Mouse (Mus musculus): ENCODE measurements around the gene Ak2.

The Ak2 gene

GRCm38 (mm10) chr4:128991500-128992008 is at the start of gene Ak2:
Gene Ak2, plus strand, starts transcription at chr4:128991958.
- no peak for DNase-seq (ENCODE audit: low spot score)

DNA sequence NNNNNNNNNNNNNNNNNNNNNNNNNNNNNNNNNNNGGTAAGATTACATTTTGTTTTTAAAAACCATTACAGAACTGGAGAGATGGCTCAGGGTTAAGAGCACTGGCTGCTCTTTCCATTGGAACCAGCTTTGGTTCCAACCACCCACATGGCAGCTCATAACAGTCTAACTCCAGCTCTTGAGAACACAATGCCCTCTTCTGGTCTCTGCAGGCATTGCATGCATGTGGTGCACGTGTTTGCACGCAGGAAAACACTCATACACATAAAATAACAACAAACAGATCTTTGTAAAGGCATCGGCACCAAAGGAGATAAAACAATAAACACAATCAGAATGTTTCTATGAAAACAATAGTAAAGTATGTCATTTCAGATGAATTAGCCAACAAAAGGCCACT is 49.4 kb upstream of the Ak2 start:
- no peak for DNase-seq (ENCODE audit: low spot score)

DNA sequence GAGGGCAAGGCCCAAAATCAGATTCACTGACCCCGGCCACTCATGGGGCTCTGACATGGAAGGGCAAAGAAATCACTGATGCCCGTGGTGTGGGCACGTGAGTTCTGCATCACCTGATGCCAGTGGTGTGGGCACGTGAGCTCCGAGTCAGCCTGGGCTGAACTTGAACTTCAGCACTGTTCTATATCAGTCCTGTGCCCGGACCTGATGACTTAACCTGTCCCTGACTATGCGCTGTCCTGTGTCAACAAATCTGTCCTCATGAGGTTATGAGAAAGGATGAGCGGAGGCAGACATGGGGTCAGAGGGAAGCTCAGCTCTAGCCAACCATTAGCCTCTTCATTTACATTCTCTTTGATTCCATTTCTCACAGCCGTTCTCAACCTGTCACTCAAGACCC is 45.0 kb upstream of the Ak2 start:
- DNase-seq (ENCODE audit: low spot score), result no peak

GRCm38 (mm10) chr4:128947326-128947933 is 44.3 kb upstream of the Ak2 start:
- DNase-seq (ENCODE audit: low spot score), result no peak

DNA sequence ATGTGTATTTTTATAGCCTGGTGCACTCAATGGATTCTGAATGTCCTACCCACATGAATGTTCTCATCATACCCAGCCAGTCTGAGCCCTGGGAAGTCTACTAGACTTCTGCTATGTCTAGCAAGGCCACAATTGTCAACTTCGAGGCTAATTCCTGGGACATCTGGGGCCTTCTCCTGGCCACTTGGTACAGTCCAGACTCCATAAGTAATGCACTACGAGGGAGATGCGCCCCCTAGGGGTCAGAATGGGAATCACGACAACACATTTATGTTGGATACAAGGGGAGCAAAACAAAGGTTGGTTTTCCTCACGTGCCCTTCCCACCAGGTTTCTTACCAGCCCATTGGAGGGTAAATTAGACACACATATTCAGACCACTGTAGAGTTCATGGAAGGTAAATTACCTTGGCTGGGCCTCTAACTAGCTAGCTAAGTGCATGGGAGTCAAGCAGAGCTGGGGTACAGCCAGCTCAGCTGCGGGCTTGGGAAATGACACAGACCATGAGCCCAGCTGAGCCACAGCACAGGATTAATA is 43.6 kb upstream of the Ak2 start:
- no peak for DNase-seq (ENCODE audit: low spot score)

DNA sequence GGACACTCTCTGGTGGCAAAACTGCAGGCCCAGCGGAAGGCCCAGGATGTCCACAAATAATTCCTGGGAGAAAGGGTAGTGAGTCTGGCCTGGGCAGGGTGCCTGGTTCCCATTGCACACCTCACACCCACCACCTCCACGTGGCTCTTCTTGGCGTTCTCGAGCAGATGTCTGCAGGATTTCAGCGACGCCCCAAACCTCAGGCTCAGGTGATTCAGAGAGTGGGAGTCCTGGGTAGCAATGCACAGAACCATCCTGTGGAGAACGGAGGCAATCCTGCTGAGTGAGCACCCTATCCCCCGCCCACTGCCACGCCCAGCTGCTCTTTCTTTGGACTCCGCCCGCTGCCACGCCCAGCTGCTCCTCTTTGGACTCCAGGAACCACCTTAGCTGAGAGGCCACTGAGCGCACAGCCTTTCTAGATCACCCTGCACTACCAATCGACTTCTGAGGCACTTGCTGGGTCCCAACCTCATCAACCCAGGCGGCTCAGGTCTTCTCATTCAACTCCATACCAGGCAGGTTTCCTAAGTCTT is 42.2 kb upstream of the Ak2 start:
- no peak for DNase-seq (ENCODE audit: low spot score)

- DNase-seq (ENCODE audit: low spot score), result peak; percentile 42
Observed at GRCm38 (mm10) chr4:128950461-128950860, 41.3 kb upstream of the Ak2 start.

GRCm38 (mm10) chr4:128953851-128954250 is 37.9 kb upstream of the Ak2 start:
- DNase-seq (ENCODE audit: low spot score), result no peak

- DNase-seq (ENCODE audit: low spot score), result peak; percentile 41
Observed at GRCm38 (mm10) chr4:128957155-128957911, 34.4 kb upstream of the Ak2 start.

GRCm38 (mm10) chr4:128958156-128958555 is 33.6 kb upstream of the Ak2 start:
- no peak for DNase-seq (ENCODE audit: low spot score)

DNA sequence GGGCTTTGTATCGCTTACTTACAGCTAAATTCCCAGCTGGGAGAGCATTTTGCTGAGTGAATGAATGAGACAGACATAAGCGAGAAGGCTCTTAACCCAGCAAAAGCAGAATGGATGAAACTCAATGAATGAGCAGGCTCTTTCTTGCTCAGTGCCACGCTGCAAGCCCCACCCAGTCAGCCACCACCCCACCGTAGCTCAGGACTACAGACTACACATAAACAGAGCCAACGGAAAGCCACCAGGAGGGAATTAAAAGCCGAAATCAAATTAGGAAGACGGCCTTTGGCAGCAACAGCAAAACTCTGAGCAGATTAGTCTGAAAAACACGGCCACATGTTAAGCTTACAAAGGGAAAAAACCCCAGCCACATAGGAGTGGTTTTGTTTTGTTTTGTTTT is 32.9 kb upstream of the Ak2 start:
- no peak for DNase-seq (ENCODE audit: low spot score)

DNA sequence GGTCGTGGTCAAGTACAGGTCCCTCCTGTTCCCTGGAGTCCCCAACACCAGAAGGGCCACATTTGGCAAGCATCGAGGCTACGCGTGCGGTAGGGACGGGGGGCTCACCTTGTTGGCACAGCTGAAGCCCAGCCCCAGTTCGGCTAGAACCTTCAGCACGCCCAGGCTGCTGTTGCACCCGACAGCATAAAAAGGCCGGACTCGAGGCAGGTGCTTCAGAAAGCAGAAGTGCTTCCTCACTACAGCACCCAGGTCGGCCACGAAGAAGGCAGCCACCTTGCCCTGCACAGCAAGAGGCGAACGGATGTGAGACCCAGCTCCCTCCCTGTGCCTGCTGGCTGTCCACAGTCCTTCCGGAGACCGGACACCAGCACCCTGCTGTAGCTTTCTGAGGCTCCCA is 32.1 kb upstream of the Ak2 start:
- no peak for DNase-seq (ENCODE audit: low spot score)

- DNase-seq (ENCODE audit: low spot score), result no peak
Observed at GRCm38 (mm10) chr4:128961301-128962028, 30.3 kb upstream of the Ak2 start.

- DNase-seq (ENCODE audit: low spot score), result peak; percentile 94
Observed at GRCm38 (mm10) chr4:128962029-128962925, 29.5 kb upstream of the Ak2 start, which contains the start of gene Azin2. Gene Azin2, minus strand, starts transcription at chr4:128962442.

- no peak for DNase-seq (ENCODE audit: low spot score)
Observed at GRCm38 (mm10) chr4:128962926-128963290, 28.9 kb upstream of the Ak2 start.

GRCm38 (mm10) chr4:128966751-128967150 is 25.0 kb upstream of the Ak2 start:
- DNase-seq (ENCODE audit: low spot score), result no peak

DNA sequence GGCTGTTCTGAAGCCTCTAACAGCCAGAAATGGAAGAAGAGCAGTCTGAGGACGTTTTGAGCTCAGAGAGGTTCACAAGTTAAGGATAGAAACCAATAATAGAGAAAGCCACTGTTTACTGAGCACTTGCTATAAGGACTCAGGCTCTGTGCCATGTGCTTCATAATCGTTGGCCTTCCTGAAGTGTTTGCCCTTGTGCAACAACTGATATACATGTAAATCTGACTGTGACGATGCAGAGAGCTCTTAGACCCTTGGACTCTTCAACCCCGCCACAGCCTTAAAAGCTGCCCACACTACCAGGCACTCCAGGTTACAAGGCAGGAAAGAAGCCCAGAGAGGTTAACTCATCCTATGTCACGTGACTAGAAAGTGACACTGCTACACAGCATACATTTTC is 22.7 kb upstream of the Ak2 start:
- DNase-seq (ENCODE audit: low spot score), result no peak

DNA sequence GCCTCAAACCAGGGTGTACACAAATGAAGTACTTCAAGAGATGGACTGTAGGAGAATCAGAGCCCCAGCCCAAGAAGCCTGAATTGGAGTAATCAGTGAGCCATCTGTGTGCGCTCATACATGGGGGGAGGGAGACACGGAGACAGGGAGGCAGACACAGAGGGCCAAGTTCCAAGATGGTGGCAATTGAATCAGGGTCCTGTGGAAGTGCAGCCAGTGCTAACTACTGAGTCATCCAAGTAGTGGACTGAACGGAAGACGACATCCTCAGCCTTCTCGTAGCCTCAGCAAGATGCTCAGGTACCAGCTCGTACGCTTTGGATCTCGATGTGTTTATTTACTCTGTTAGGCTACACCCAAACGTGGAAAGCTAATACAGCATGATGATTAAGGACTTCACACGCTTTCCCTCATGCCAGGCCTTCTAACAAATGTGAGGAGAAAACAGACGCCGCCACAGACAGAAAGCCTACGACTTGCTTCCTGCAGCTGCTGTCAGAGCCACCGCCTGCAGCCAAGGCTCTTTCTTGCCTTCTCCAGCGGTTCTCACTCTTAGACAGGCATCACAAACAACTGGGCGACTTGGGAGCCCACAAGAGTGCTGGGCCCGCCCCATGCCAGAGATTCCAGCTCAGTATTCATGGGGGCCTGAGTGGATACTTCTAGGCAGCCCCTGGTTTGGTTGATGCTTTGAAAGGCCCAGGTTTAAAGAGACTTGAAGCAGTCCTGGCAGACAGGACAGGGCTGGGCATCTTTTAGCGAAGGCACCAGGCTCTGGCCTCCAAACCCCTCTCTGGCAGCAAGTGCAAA is 21.9 kb upstream of the Ak2 start:
- no peak for DNase-seq (ENCODE audit: low spot score)

DNA sequence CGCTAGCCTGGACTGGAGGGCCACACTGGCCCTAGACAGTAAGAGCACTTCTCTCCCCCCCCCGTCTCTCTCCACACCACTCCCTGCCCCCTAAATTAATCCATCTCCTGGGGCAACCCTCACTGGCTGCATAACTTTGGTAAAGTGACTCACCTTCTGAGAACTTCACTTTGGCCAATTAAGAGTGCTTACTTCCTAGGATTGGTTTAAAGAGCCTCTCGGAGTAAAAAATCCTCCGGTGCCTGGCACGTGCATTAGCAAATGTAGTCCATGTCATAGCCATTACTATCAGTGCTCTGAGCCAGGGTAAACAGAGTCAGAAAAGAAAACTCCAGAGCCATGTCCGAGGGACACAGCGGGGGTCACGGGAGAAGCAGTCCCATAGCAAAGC is 21.3 kb upstream of the Ak2 start:
- DNase-seq (ENCODE audit: low spot score), result no peak

DNA sequence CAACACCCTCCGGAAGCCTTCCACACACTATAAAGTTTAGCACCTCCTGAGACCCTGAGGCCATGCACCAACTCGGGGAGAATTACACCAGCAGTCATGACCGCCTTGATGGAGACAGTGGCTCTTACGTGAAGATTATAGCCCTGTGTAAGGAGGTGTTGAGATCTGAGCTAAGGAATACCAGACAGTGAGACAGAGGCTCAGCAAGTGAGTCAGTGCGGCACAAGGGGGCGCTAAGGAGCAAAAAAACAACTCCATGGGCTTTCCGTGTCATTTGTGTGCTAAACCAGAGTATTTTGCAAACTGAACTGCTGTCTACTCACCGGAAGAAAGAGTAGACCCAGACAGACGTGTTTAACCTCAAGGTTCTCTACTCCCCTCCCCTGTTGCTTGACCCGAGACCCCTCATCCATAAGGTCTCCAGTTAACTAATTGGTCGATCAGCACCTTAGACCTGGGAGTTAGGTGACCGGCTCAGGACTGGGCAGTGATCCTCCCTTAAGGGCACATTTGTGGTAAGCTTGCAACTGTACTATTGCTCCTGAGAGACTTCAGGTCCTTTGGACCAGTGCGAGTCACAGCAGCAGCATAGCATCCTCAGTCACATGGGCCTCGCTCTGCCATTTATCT is 20.6 kb upstream of the Ak2 start:
- peak; percentile 74 for DNase-seq (ENCODE audit: low spot score)
